Mouse (Mus musculus) embryonic facial prominence, embryonic 14.5 days (tissue): ENCODE measurements around the gene Efhd2. TPM values are rescaled to one million over a fixed set of nuclear protein-coding genes. Genes with fewer than 3 reads are reported as not detected.

ENCODE experiments used
- ATAC-seq: fragments of 200-750 bp; cut with Nextera tagmentation; 2 replicates; pipeline ENCODE4 v1.8.0; 2017; ENCODE audit warnings: low read depth, moderate number of reproducible peaks, moderate TSS enrichment
- DNase-seq: peaks from one replicate; pipeline ENCODE4 v3.0.0-alpha.2; 2015; ENCODE audit warnings: low spot score
- H3K27ac ChIP-seq: fragments of 300-500 bp; sonication (generic); replicated peaks from 2 replicates; pipeline ENCODE4 v1.5.1; 2014; ENCODE audit warnings: low read depth, mild to moderate bottlenecking, low read length, moderate library complexity
- H3K27me3 ChIP-seq: fragments of 300-500 bp; sonication (generic); replicated peaks from 2 replicates; pipeline ENCODE4 v1.6.1; 2014; ENCODE audit warnings: low read length; ENCODE audit not compliant: control insufficient read depth, insufficient read depth
- H3K36me3 ChIP-seq: fragments of 300-500 bp; sonication (generic); 2 replicates; pipeline ENCODE4 v1.6.1; 2014; ENCODE audit warnings: low read length, mixed read lengths; ENCODE audit not compliant: control insufficient read depth, insufficient read depth
- H3K4me1 ChIP-seq: fragments of 300-500 bp; sonication (generic); 2 replicates; pipeline ENCODE4 v1.6.1; 2014; ENCODE audit warnings: antibody characterized with exemption, low read length; ENCODE audit not compliant: control insufficient read depth, insufficient read depth
- H3K4me2 ChIP-seq: fragments of 300-500 bp; sonication (generic); 2 replicates; pipeline ENCODE4 v1.6.1; 2014; ENCODE audit warnings: low read depth, mild to moderate bottlenecking, low read length, moderate library complexity, mixed read lengths
- H3K4me3 ChIP-seq: fragments of 300-500 bp; sonication (generic); 2 replicates; pipeline ENCODE4 v1.5.1; 2014; ENCODE audit warnings: low read depth, mild to moderate bottlenecking, low read length
- H3K9ac ChIP-seq: fragments of 300-500 bp; sonication (generic); 2 replicates; pipeline ENCODE4 v1.6.1; 2014; ENCODE audit warnings: low read depth, mild to moderate bottlenecking, low read length, moderate library complexity, mixed read lengths
- H3K9me3 ChIP-seq: fragments of 300-500 bp; sonication (generic); 2 replicates; pipeline ENCODE4 v1.6.1; 2016; ENCODE audit warnings: low read length; ENCODE audit not compliant: control insufficient read depth
- WGBS: fragments of 180-500 bp; shearing (Covaris S2); extraction: QIAGEN DNeasy Blood & Tissue Kit; methylation state at CpG from one replicate; pipeline ENCODE4 v1.1.7; 2014; 5-methylcytosine and 5-hydroxymethylcytosine counted together
- polyA plus RNA-seq: library from polyadenylated mRNA; unstranded; fragments of >200 nt; fragmentation: Nextera tagmentation; extraction: Ambion mirVana; gene quantifications from 2 replicates; pipeline ENCODE4 v1.2.1, GENCODE M21; 2014

Gene Efhd2
- 61.6 and 62.1 TPM in 2 replicates for polyA plus RNA-seq

GRCm38 (mm10) chr4:141874601-141875460, at the start of gene Efhd2:
Gene Efhd2 (minus strand): TSS chr4:141874920.
- H3K27ac ChIP-seq: no peak within 1 kb of the TSS
- H3K4me3 ChIP-seq: peak within 1 kb of the TSS; percentile 85
- no peaks in the 10 kb centered on the region for H3K36me3 ChIP-seq
- peaks cover 24% of the 10 kb centered on the region for H3K4me1 ChIP-seq
- H3K27me3 ChIP-seq: 0 out of 2 replicates have a peak, but pooled peaks cover 7% of the 10 kb centered on the region
- ATAC-seq (peak; percentile 93), DNase-seq (peak; percentile 90)
- H3K9me3 ChIP-seq: no peaks in the 10 kb centered on the region
- H3K9ac ChIP-seq: peak within 1 kb of the TSS; percentile 83
- H3K4me2 ChIP-seq: peak within 1 kb of the TSS; percentile 73
- WGBS: 0% methylated on average over 31 of the region's 73 CpGs

- Histone ChIP-seq H3K27me3 (no peaks in the 10 kb centered on the region), H3K9ac (no peak overlapping the region), H3K4me1 (no peaks in the 10 kb centered on the region), H3K9me3 (no peaks in the 10 kb centered on the region), H3K36me3 (no peaks in the 10 kb centered on the region), H3K4me3 (no peak overlapping the region), H3K27ac (no peak overlapping the region), H3K4me2 (no peak overlapping the region)
- DNase-seq (no peak), ATAC-seq (no peak)
- WGBS: 76% methylated on average over 11 of the region's 11 CpGs
Observed at GRCm38 (mm10) chr4:141923961-141924360, 49.2 kb upstream of the Efhd2 start.

GRCm38 (mm10) chr4:141920391-141920790, 45.7 kb upstream of the Efhd2 start:
- Histone ChIP-seq H3K4me3 (no peak overlapping the region), H3K4me2 (no peak overlapping the region), H3K27me3 (no peaks in the 10 kb centered on the region), H3K27ac (no peak overlapping the region), H3K36me3 (no peaks in the 10 kb centered on the region), H3K4me1 (no peaks in the 10 kb centered on the region), H3K9ac (peak overlapping the region; percentile 40; the same call in 1 of the 2 replicates), H3K9me3 (no peaks in the 10 kb centered on the region)
- ATAC-seq (no peak), DNase-seq (no peak)
- WGBS: 87% methylated on average over 10 of the region's 10 CpGs

- WGBS: 58% methylated on average over 7 of the region's 7 CpGs
- no peak overlapping the region for H3K4me2 ChIP-seq
- no peaks in the 10 kb centered on the region for H3K27me3 ChIP-seq
- DNase-seq (no peak), ATAC-seq (no peak)
- no peaks in the 10 kb centered on the region for H3K4me1 ChIP-seq
- H3K9ac ChIP-seq: no peak overlapping the region
- H3K4me3 ChIP-seq: no peak overlapping the region
- H3K9me3 ChIP-seq: no peaks in the 10 kb centered on the region
- no peak overlapping the region for H3K27ac ChIP-seq
- no peaks in the 10 kb centered on the region for H3K36me3 ChIP-seq
Observed at GRCm38 (mm10) chr4:141917735-141918419, 43.2 kb upstream of the Efhd2 start.

- no peak overlapping the region for H3K27ac ChIP-seq
- DNase-seq (peak; percentile 41), ATAC-seq (no peak; the same call in 1 of the 2 replicates)
- no peak overlapping the region for H3K4me3 ChIP-seq
- H3K4me1 ChIP-seq: no peaks in the 10 kb centered on the region
- H3K9ac ChIP-seq: no peak overlapping the region
- no peak overlapping the region for H3K4me2 ChIP-seq
- H3K36me3 ChIP-seq: no peaks in the 10 kb centered on the region
- WGBS: 39% methylated on average over 7 of the region's 7 CpGs
- no peaks in the 10 kb centered on the region for H3K27me3 ChIP-seq
- no peaks in the 10 kb centered on the region for H3K9me3 ChIP-seq
Observed at GRCm38 (mm10) chr4:141914040-141914439, 39.3 kb upstream of the Efhd2 start.

GRCm38 (mm10) chr4:141913201-141913993, 38.7 kb upstream of the Efhd2 start:
- no peak overlapping the region for H3K27ac ChIP-seq
- DNase-seq (no peak), ATAC-seq (no peak)
- H3K4me3 ChIP-seq: no peak overlapping the region
- H3K4me1 ChIP-seq: no peaks in the 10 kb centered on the region
- H3K27me3 ChIP-seq: no peaks in the 10 kb centered on the region
- H3K36me3 ChIP-seq: no peaks in the 10 kb centered on the region
- 64% methylated on average over 13 of the region's 13 CpGs for WGBS
- no peak overlapping the region for H3K9ac ChIP-seq
- no peak overlapping the region for H3K4me2 ChIP-seq
- H3K9me3 ChIP-seq: no peaks in the 10 kb centered on the region

- no peak for DNase-seq
- no peak for ATAC-seq
- Histone ChIP-seq H3K9ac (no peak overlapping the region), H3K27me3 (no peaks in the 10 kb centered on the region), H3K4me2 (no peak overlapping the region), H3K4me1 (peaks cover 6% of the 10 kb centered on the region), H3K36me3 (no peaks in the 10 kb centered on the region), H3K4me3 (no peak overlapping the region), H3K9me3 (no peaks in the 10 kb centered on the region), H3K27ac (no peak overlapping the region)
- WGBS: 77% methylated on average over 9 of the region's 9 CpGs
Observed at GRCm38 (mm10) chr4:141904710-141905109, 30.0 kb upstream of the Efhd2 start.

GRCm38 (mm10) chr4:141902479-141902858, 27.7 kb upstream of the Efhd2 start:
- Histone ChIP-seq H3K9ac (no peak overlapping the region), H3K9me3 (no peaks in the 10 kb centered on the region), H3K27ac (no peak overlapping the region), H3K4me1 (peaks cover 10% of the 10 kb centered on the region), H3K36me3 (no peaks in the 10 kb centered on the region), H3K27me3 (no peaks in the 10 kb centered on the region), H3K4me2 (no peak overlapping the region), H3K4me3 (no peak overlapping the region)
- no peak for DNase-seq
- 76% methylated on average over 8 of the region's 8 CpGs for WGBS
- no peak for ATAC-seq
